Mouse (Mus musculus) brain, embryonic 14.5 days (tissue): ENCODE measurements at regions not wholly inside any gene's neighbourhood (a gene's known extent, or its start where the extent isn't known, plus 50 kb on each side); places are given as distances from the start of the nearest gene placed in this dataset.

Experiments
- CTCF ChIP-seq: fragments of 200-500 bp; IDR thresholded peaks from 2 replicates; pipeline ENCODE4 v1.5.1; 2012; ENCODE audit warnings: inconsistent platforms, mild to moderate bottlenecking, moderate library complexity, borderline replicate concordance; ENCODE audit not compliant: insufficient read depth, insufficient read length; ENCODE audit errors: extremely low read depth
- POLR2A ChIP-seq: fragments of 200-500 bp; IDR thresholded peaks from 2 replicates; pipeline ENCODE4 v1.6.1; 2012; ENCODE audit warnings: mild to moderate bottlenecking, inconsistent platforms, borderline replicate concordance; ENCODE audit not compliant: poor library complexity, insufficient read depth, insufficient read length, severe bottlenecking; ENCODE audit errors: extremely low read depth

GRCm38 (mm10) chr17:47296709-47297450 is 71.8 kb upstream of the Mrps10 start:
- TF ChIP-seq CTCF (no peak), POLR2A (no peak)
